Mouse (Mus musculus) hindbrain, embryonic 12.5 days (tissue): ENCODE results near the gene Thbs3. TPM values are rescaled to one million over a fixed set of nuclear protein-coding genes. Genes with fewer than 3 reads are reported as not detected.

Experiments used
- ATAC-seq: fragments of 200-750 bp; cut with Nextera tagmentation; 2 replicates; pipeline ENCODE4 v1.8.0; 2017; ENCODE audit warnings: moderate TSS enrichment; ENCODE audit not compliant: low FRiP score
- H3K27ac ChIP-seq: fragments of 300-500 bp; sonication (generic); 2 replicates; pipeline ENCODE4 v1.5.1; 2016; ENCODE audit warnings: mild to moderate bottlenecking
- H3K27me3 ChIP-seq: fragments of 300-500 bp; sonication (generic); 2 replicates; pipeline ENCODE4 v1.6.1; 2016; ENCODE audit warnings: mild to moderate bottlenecking
- H3K36me3 ChIP-seq: fragments of 300-500 bp; sonication (generic); 2 replicates; pipeline ENCODE4 v1.6.1; 2016; ENCODE audit warnings: mild to moderate bottlenecking
- H3K4me1 ChIP-seq: fragments of 300-500 bp; sonication (generic); 2 replicates; pipeline ENCODE4 v1.6.1; 2016
- H3K4me2 ChIP-seq: fragments of 300-500 bp; sonication (generic); replicated peaks from 2 replicates; pipeline ENCODE4 v1.6.1; 2016; ENCODE audit warnings: mild to moderate bottlenecking
- H3K4me3 ChIP-seq: fragments of 300-500 bp; sonication (generic); 2 replicates; pipeline ENCODE4 v1.5.1; 2016; ENCODE audit warnings: mild to moderate bottlenecking
- H3K9ac ChIP-seq: fragments of 300-500 bp; sonication (generic); 2 replicates; pipeline ENCODE4 v1.6.1; 2016; ENCODE audit warnings: mild to moderate bottlenecking, moderate library complexity
- H3K9me3 ChIP-seq: fragments of 300-500 bp; sonication (generic); replicated peaks from 2 replicates; pipeline ENCODE4 v1.6.1; 2016; ENCODE audit warnings: mild to moderate bottlenecking
- WGBS: fragments of 180-500 bp; shearing (Covaris S2); methylation state at CpG from one replicate; pipeline ENCODE4 v1.1.7; 2016; 5-methylcytosine and 5-hydroxymethylcytosine counted together
- polyA plus RNA-seq: library from polyadenylated mRNA; unstranded; fragments of >200 nt; fragmentation: Nextera tagmentation; extraction: Ambion mirVana; gene quantifications from 2 replicates; pipeline ENCODE4 v1.2.1, GENCODE M21; 2016

The Thbs3 gene
- polyA plus RNA-seq, 1 experiment from 2014 or later = 71.3 TPM

- Histone ChIP-seq H3K9ac (no peak overlapping the region), H3K36me3 (peaks cover 26% of the 10 kb centered on the region), H3K4me2 (no peak overlapping the region), H3K9me3 (no peaks in the 10 kb centered on the region), H3K27ac (peak overlapping the region; percentile 12; the same call in 1 of the 2 replicates), H3K4me1 (peaks cover 39% of the 10 kb centered on the region), H3K27me3 (no peaks in the 10 kb centered on the region), H3K4me3 (no peak overlapping the region)
- ATAC-seq = no peak
- 82% methylated on average over 1 of the region's 1 CpGs for WGBS
Measured at GRCm38 (mm10) chr3:89218271-89218670, 3.3 kb downstream of the Thbs3 start.

- Histone ChIP-seq H3K36me3 (peaks cover 36% of the 10 kb centered on the region), H3K9ac (no peak overlapping the region; the same call in 1 of the 2 replicates), H3K9me3 (no peaks in the 10 kb centered on the region), H3K4me3 (no peak overlapping the region), H3K4me1 (peaks cover 51% of the 10 kb centered on the region), H3K27ac (peak overlapping the region; percentile 44; the same call in 1 of the 2 replicates), H3K4me2 (no peak overlapping the region), H3K27me3 (no peaks in the 10 kb centered on the region)
- WGBS = 46% methylated on average over 8 of the region's 8 CpGs
- ATAC-seq = no peak
Measured at GRCm38 (mm10) chr3:89219546-89219945, 4.6 kb downstream of the Thbs3 start.

GRCm38 (mm10) chr3:89221167-89221566, 6.2 kb downstream of the Thbs3 start:
- peaks cover 36% of the 10 kb centered on the region for H3K36me3 ChIP-seq
- no peak overlapping the region for H3K27ac ChIP-seq
- no peak overlapping the region for H3K4me3 ChIP-seq
- H3K27me3 ChIP-seq = no peaks in the 10 kb centered on the region
- H3K9me3 ChIP-seq = no peaks in the 10 kb centered on the region
- 67% methylated on average over 5 of the region's 5 CpGs for WGBS
- H3K4me2 ChIP-seq = no peak overlapping the region
- no peak for ATAC-seq
- peaks cover 51% of the 10 kb centered on the region for H3K4me1 ChIP-seq
- peak overlapping the region; percentile 35; the same call in 1 of the 2 replicates for H3K9ac ChIP-seq

GRCm38 (mm10) chr3:89224796-89225195, 9.8 kb downstream of the Thbs3 start:
- Histone ChIP-seq H3K4me1 (peaks cover 66% of the 10 kb centered on the region), H3K27ac (peak overlapping the region; percentile 88), H3K4me3 (peak overlapping the region; percentile 49), H3K4me2 (peak overlapping the region; percentile 70), H3K9me3 (no peaks in the 10 kb centered on the region), H3K36me3 (peaks cover 34% of the 10 kb centered on the region; the same call in 1 of the 2 replicates), H3K9ac (peak overlapping the region; percentile 76), H3K27me3 (no peaks in the 10 kb centered on the region)
- WGBS = 38% methylated on average over 11 of the region's 11 CpGs
- ATAC-seq = 0 out of 2 replicates have a peak, but pooled peaks have one; percentile 4

GRCm38 (mm10) chr3:89225321-89225815, 10.4 kb downstream of the Thbs3 start:
- H3K27me3 ChIP-seq = no peaks in the 10 kb centered on the region; the same call in 1 of the 2 replicates
- H3K4me1 ChIP-seq = peaks cover 64% of the 10 kb centered on the region
- no peak for ATAC-seq

GRCm38 (mm10) chr3:89225918-89226317, 10.9 kb downstream of the Thbs3 start:
- peak overlapping the region; percentile 49 for H3K4me3 ChIP-seq
- peaks cover 29% of the 10 kb centered on the region; the same call in 1 of the 2 replicates for H3K36me3 ChIP-seq
- peak; percentile 62 for ATAC-seq
- peak overlapping the region; percentile 88 for H3K27ac ChIP-seq
- H3K9ac ChIP-seq = peak overlapping the region; percentile 76
- H3K9me3 ChIP-seq = no peaks in the 10 kb centered on the region
- H3K4me2 ChIP-seq = peak overlapping the region; percentile 70
- WGBS = 20% methylated on average over 4 of the region's 4 CpGs
- H3K4me1 ChIP-seq = peaks cover 62% of the 10 kb centered on the region
- H3K27me3 ChIP-seq = no peaks in the 10 kb centered on the region; the same call in 1 of the 2 replicates

More at GRCm38 (mm10) chr3:89225321-89225815, 10.4 kb downstream of the Thbs3 start:
- Histone ChIP-seq H3K9me3 (no peaks in the 10 kb centered on the region), H3K9ac (peak overlapping the region; percentile 76), H3K4me3 (peak overlapping the region; percentile 49), H3K4me2 (peak overlapping the region; percentile 70), H3K27ac (peak overlapping the region; percentile 88), H3K36me3 (peaks cover 30% of the 10 kb centered on the region; the same call in 1 of the 2 replicates)
- WGBS = 23% methylated on average over 12 of the region's 12 CpGs

GRCm38 (mm10) chr3:89226361-89226760, 11.4 kb downstream of the Thbs3 start:
- Histone ChIP-seq H3K36me3 (peaks cover 25% of the 10 kb centered on the region; the same call in 1 of the 2 replicates), H3K9ac (peak overlapping the region; percentile 76), H3K9me3 (no peaks in the 10 kb centered on the region), H3K4me1 (peaks cover 60% of the 10 kb centered on the region), H3K27ac (peak overlapping the region; percentile 88), H3K27me3 (no peaks in the 10 kb centered on the region; the same call in 1 of the 2 replicates), H3K4me3 (peak overlapping the region; percentile 49), H3K4me2 (peak overlapping the region; percentile 70)
- WGBS = 7% methylated on average over 11 of the region's 11 CpGs
- ATAC-seq = no peak; the same call in 1 of the 2 replicates

- ATAC-seq = peak; percentile 5
- peak within 1 kb of the TSS; percentile 70 for H3K4me2 ChIP-seq
- H3K27me3 ChIP-seq = no peaks in the 10 kb centered on the region; the same call in 1 of the 2 replicates
- peak within 1 kb of the TSS; percentile 49 for H3K4me3 ChIP-seq
- peak within 1 kb of the TSS; percentile 88 for H3K27ac ChIP-seq
- 2% methylated on average over 21 of the region's 21 CpGs for WGBS
- H3K9me3 ChIP-seq = no peaks in the 10 kb centered on the region
- H3K4me1 ChIP-seq = peaks cover 60% of the 10 kb centered on the region
- peak within 1 kb of the TSS; percentile 76 for H3K9ac ChIP-seq
- peaks cover 20% of the 10 kb centered on the region; the same call in 1 of the 2 replicates for H3K36me3 ChIP-seq
Measured at GRCm38 (mm10) chr3:89226900-89227299, 11.9 kb downstream of the Thbs3 start, which contains the start of gene Mtx1. Mtx1 (minus strand) TSS chr3:89227088.

- H3K27ac ChIP-seq = peak overlapping the region; percentile 88
- ATAC-seq = peak; percentile 67
- H3K9me3 ChIP-seq = no peaks in the 10 kb centered on the region
- peak overlapping the region; percentile 49 for H3K4me3 ChIP-seq
- H3K27me3 ChIP-seq = no peaks in the 10 kb centered on the region; the same call in 1 of the 2 replicates
- peaks cover 60% of the 10 kb centered on the region for H3K4me1 ChIP-seq
- 2% methylated on average over 41 of the region's 41 CpGs for WGBS
- H3K9ac ChIP-seq = peak overlapping the region; percentile 76
- peak overlapping the region; percentile 70 for H3K4me2 ChIP-seq
- H3K36me3 ChIP-seq = peaks cover 17% of the 10 kb centered on the region; the same call in 1 of the 2 replicates
Measured at GRCm38 (mm10) chr3:89227307-89228179, 12.6 kb downstream of the Thbs3 start.

- peak overlapping the region; percentile 76 for H3K9ac ChIP-seq
- peak overlapping the region; percentile 49 for H3K4me3 ChIP-seq
- peak overlapping the region; percentile 88 for H3K27ac ChIP-seq
- WGBS = under 1% methylated on average over 20 of the region's 20 CpGs
- peaks cover 12% of the 10 kb centered on the region for H3K36me3 ChIP-seq
- H3K4me1 ChIP-seq = peaks cover 55% of the 10 kb centered on the region
- H3K27me3 ChIP-seq = no peaks in the 10 kb centered on the region; the same call in 1 of the 2 replicates
- peak overlapping the region; percentile 70 for H3K4me2 ChIP-seq
- peak; percentile 21 for ATAC-seq
- no peaks in the 10 kb centered on the region for H3K9me3 ChIP-seq
Measured at GRCm38 (mm10) chr3:89228180-89228549, 13.2 kb downstream of the Thbs3 start.

GRCm38 (mm10) chr3:89228836-89229235, 13.9 kb downstream of the Thbs3 start, which contains the start of gene Muc1:
Muc1 (plus strand) TSS chr3:89229057.
- Histone ChIP-seq H3K27ac (peak within 1 kb of the TSS; percentile 88), H3K4me1 (peaks cover 49% of the 10 kb centered on the region), H3K4me3 (peak within 1 kb of the TSS; percentile 49), H3K9me3 (no peaks in the 10 kb centered on the region), H3K9ac (peak within 1 kb of the TSS; percentile 76), H3K4me2 (peak within 1 kb of the TSS; percentile 70), H3K36me3 (peaks cover 14% of the 10 kb centered on the region), H3K27me3 (no peaks in the 10 kb centered on the region; the same call in 1 of the 2 replicates)
- ATAC-seq = no peak
- 32% methylated on average over 10 of the region's 10 CpGs for WGBS

- Histone ChIP-seq H3K36me3 (peaks cover 12% of the 10 kb centered on the region), H3K4me2 (0 out of 2 replicates have a peak overlapping the region, but pooled peaks have one; percentile 70), H3K9ac (no peak overlapping the region), H3K27ac (no peak overlapping the region), H3K27me3 (no peaks in the 10 kb centered on the region; the same call in 1 of the 2 replicates), H3K9me3 (no peaks in the 10 kb centered on the region), H3K4me3 (no peak overlapping the region), H3K4me1 (peaks cover 44% of the 10 kb centered on the region)
- no peak for ATAC-seq
- 58% methylated on average over 4 of the region's 4 CpGs for WGBS
Measured at GRCm38 (mm10) chr3:89229276-89229675, 14.3 kb downstream of the Thbs3 start.
